Mouse (Mus musculus) MEL (cell line): ENCODE measurements around the gene Mavs.

Source experiments
- BHLHE40 ChIP-seq: IDR thresholded peaks from 2 replicates; pipeline ENCODE4 v1.6.1; 2012; ENCODE audit warnings: low read depth, mild to moderate bottlenecking, inconsistent platforms, low read length, improper control_type of control experiment, borderline replicate concordance
- CTCF ChIP-seq, 3 experiments: IDR thresholded peaks in 2 of 3; conservative IDR thresholded peaks in 1 of 3; 2 replicates each; pipeline ENCODE4 v1.5.1; 2011 to 2012; ENCODE audit warnings: low read length in 3 of 3, low read depth in 2 of 3, mild to moderate bottlenecking in 2 of 3, improper control_type of control experiment in 1 of 3, inconsistent platforms in 1 of 3, mixed read lengths in 1 of 3, moderate library complexity in 1 of 3; ENCODE audit not compliant: control insufficient read depth in 1 of 3, insufficient read depth in 1 of 3, poor library complexity in 1 of 3, severe bottlenecking in 1 of 3
- E2F4 ChIP-seq: IDR thresholded peaks from 2 replicates; pipeline ENCODE4 v1.6.1; 2011; ENCODE audit warnings: low read depth, low read length, improper control_type of control experiment, borderline replicate concordance
- EP300 ChIP-seq, 2 experiments: IDR thresholded peaks; 2 replicates each; pipeline ENCODE4 v1.6.1; 2011; ENCODE audit warnings: improper control_type of control experiment in 2 of 2, low read length in 2 of 2, low read depth in 1 of 2, mild to moderate bottlenecking in 1 of 2
- JUND ChIP-seq: IDR thresholded peaks from 2 replicates; pipeline ENCODE4 v1.6.1; 2011; ENCODE audit warnings: low read depth, mild to moderate bottlenecking, improper control_type of control experiment, low read length
- MYB ChIP-seq: IDR thresholded peaks from 2 replicates; pipeline ENCODE4 v1.6.1; 2011; ENCODE audit warnings: mild to moderate bottlenecking, low read depth, low read length, improper control_type of control experiment
- MYC ChIP-seq: IDR thresholded peaks from 2 replicates; pipeline ENCODE4 v1.6.1; 2011; ENCODE audit warnings: low read depth, mild to moderate bottlenecking, low read length, improper control_type of control experiment, moderate library complexity
- NELFE ChIP-seq: IDR thresholded peaks from 2 replicates; pipeline ENCODE4 v1.6.1; 2011; ENCODE audit warnings: low read depth, low read length, improper control_type of control experiment
- POLR2A ChIP-seq, 2 experiments: IDR thresholded peaks; 2 replicates each; pipeline ENCODE4 v1.6.1; 2011 to 2012; ENCODE audit warnings: low read length in 2 of 2, mild to moderate bottlenecking in 2 of 2, control low read depth in 1 of 2, improper control_type of control experiment in 1 of 2, low read depth in 1 of 2, moderate library complexity in 1 of 2; ENCODE audit not compliant: control insufficient read depth in 1 of 2, insufficient read depth in 1 of 2, poor library complexity in 1 of 2
- TAL1 ChIP-seq: IDR thresholded peaks from 2 replicates; pipeline ENCODE4 v1.6.1; 2012; ENCODE audit warnings: mild to moderate bottlenecking, inconsistent platforms, low read length, moderate library complexity, mixed read lengths
- TCF12 ChIP-seq: IDR thresholded peaks from 2 replicates; pipeline ENCODE4 v1.6.1; 2014; ENCODE audit warnings: low read depth, mild to moderate bottlenecking, inconsistent platforms, low read length, improper control_type of control experiment, moderate library complexity
- ZMIZ1 ChIP-seq: IDR thresholded peaks from 2 replicates; pipeline ENCODE4 v1.6.1; 2012; ENCODE audit warnings: low read depth, mild to moderate bottlenecking, inconsistent platforms, low read length, improper control_type of control experiment, moderate library complexity
- ZNF384 ChIP-seq: IDR thresholded peaks from 2 replicates; pipeline ENCODE4 v1.6.1; 2012; ENCODE audit warnings: low read depth, mild to moderate bottlenecking, inconsistent platforms, low read length, improper control_type of control experiment

DNA sequence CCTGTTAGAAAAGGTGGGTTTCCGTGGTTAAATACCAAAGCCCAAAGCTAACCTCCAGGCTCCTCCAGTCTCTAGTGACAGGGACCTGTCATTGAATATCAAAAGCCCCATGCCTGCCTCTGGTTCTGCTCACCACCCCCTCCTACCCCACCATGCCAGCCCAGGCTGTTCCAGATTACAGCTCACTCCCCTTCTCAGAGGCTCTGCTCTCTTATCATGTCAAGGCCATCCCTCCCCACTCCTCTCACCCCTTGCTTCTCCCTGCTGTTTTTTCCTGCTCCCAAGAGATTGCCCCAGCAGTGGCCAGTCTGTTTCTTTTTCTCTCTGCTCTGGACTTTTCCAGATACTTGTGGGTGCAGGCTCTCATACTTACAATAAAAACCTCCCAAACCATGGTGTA is 10.3 kb upstream of the Mavs start:
- TF ChIP-seq EP300 (IDR thresholded peaks at IDR 0.05; ENCODE audit: low read depth in 1 of 2, low read length in 2 of 2) (peak; percentile 9 to 47; a peak in 1 of 4 replicates), BHLHE40 (no peak), ZNF384 (no peak), CTCF (IDR thresholded peaks at IDR 0.05 in 2 of 3, conservative IDR thresholded peaks at IDR 0.05 in 1 of 3; ENCODE audit: control insufficient read depth in 1 of 3, insufficient read depth in 1 of 3, low read depth in 2 of 3, low read length in 3 of 3, poor library complexity in 1 of 3, severe bottlenecking in 1 of 3) (no peak), TAL1 (peak; percentile 42), JUND (no peak), POLR2A (IDR thresholded peaks at IDR 0.05; ENCODE audit: control insufficient read depth in 1 of 2, insufficient read depth in 1 of 2, low read depth in 1 of 2, low read length in 2 of 2, poor library complexity in 1 of 2) (no peak), E2F4 (no peak), MYC (no peak), ZMIZ1 (no peak), NELFE (no peak), MYB (no peak), TCF12 (0 out of 2 replicates have a peak, but pooled peaks have one; percentile 14)
